Mouse (Mus musculus) heart, adult 8-10 months (tissue): Measurements from ENCODE around the gene Cpt1b. TPM values are rescaled to one million over a fixed set of nuclear protein-coding genes. Genes with fewer than 3 reads are reported as not detected.

ENCODE experiments used
- DNase-seq: peaks from one replicate; pipeline ENCODE4 v3.0.0; 2022; ENCODE audit warnings: low spot score
- total RNA-seq, 4 experiments: library from RNA; stranded (reverse); gene quantifications; 2 replicates each; pipeline ENCODE4 v1.2.4; 2022

Gene Cpt1b
- total RNA-seq, 4 experiments from 2014 or later, result 631 to 738 (median 682) TPM

GRCm38 (mm10) chr15:89379429-89379828 lies 46.2 kb downstream of the Cpt1b start:
- DNase-seq, result no peak

- DNase-seq, result peak; percentile 71
These were observed 46.7 kb downstream of the Cpt1b start, which contains the start of gene Odf3b for GRCm38 (mm10) chr15:89378831-89379401. Gene Odf3b, minus strand, starts transcription at chr15:89379282.

- no peak for DNase-seq
These were observed 47.5 kb downstream of the Cpt1b start for GRCm38 (mm10) chr15:89377938-89378828.

- no peak for DNase-seq
These were observed 48.3 kb downstream of the Cpt1b start for GRCm38 (mm10) chr15:89377362-89377761.

GRCm38 (mm10) chr15:89376957-89377356 lies 48.7 kb downstream of the Cpt1b start, which contains the start of gene Tymp:
Gene Tymp, minus strand, starts transcription at chr15:89377039.
- DNase-seq, result no peak

- no peak for DNase-seq
These were observed 49.6 kb downstream of the Cpt1b start for GRCm38 (mm10) chr15:89376040-89376439.

- DNase-seq, result no peak
These were observed 50.7 kb downstream of the Cpt1b start for GRCm38 (mm10) chr15:89374801-89375534.

GRCm38 (mm10) chr15:89374340-89374739 lies 51.3 kb downstream of the Cpt1b start:
- no peak for DNase-seq

GRCm38 (mm10) chr15:89373762-89374248 lies 51.9 kb downstream of the Cpt1b start, which contains the start of gene Sco2:
Gene Sco2, minus strand, starts transcription at chr15:89373846.
- peak; percentile 89 for DNase-seq

- peak; percentile 83 for DNase-seq
These were observed 52.5 kb downstream of the Cpt1b start for GRCm38 (mm10) chr15:89373027-89373761.

- no peak for DNase-seq
These were observed 53.1 kb downstream of the Cpt1b start for GRCm38 (mm10) chr15:89372536-89372935.

- no peak for DNase-seq
These were observed 53.6 kb downstream of the Cpt1b start for GRCm38 (mm10) chr15:89372068-89372467.

Other genes starting within 250 kb of the Cpt1b start
- 100 to 1,000 TPM in 2 of 4 experiments, 10 to 100 TPM in 2; 92.5 to 104 (median 99.6) TPM for gene Plxnb2, start 245.1 kb downstream of the Cpt1b start, total RNA-seq
- gene Dennd6b, start 229.4 kb downstream of the Cpt1b start, total RNA-seq, result 10 to 100 TPM in 2 of 4 experiments, 1 to 10 TPM in 2; 8.8 to 12.9 (median 11.0) TPM
- gene Ppp6r2, start 214.3 kb downstream of the Cpt1b start, total RNA-seq, result 10 to 100 TPM; 82.1 to 87.5 (median 84.7) TPM
- gene Sbf1, start 110.6 kb downstream of the Cpt1b start, total RNA-seq, result 10 to 100 TPM; 56.5 to 74.5 (median 69.5) TPM
- not detected for gene Adm2, start 103.1 kb downstream of the Cpt1b start, total RNA-seq
- not detected for gene Miox, start 91.5 kb downstream of the Cpt1b start, total RNA-seq
- 10 to 100 TPM; 23.6 to 29.1 (median 26.7) TPM for gene Lmf2, start 70.2 kb downstream of the Cpt1b start, total RNA-seq
- 10 to 100 TPM; 52.8 to 67.4 (median 57.4) TPM for gene Ncaph2, start 70.1 kb downstream of the Cpt1b start, total RNA-seq
- gene Sco2, start 52.0 kb downstream of the Cpt1b start, total RNA-seq, result 10 to 100 TPM; 21.9 to 32.0 (median 24.4) TPM
- under 1 TPM; 0.22 to 0.72 (median 0.31) TPM for gene Tymp, start 48.8 kb downstream of the Cpt1b start, total RNA-seq
- 1 to 10 TPM in 3 of 4 experiments, under 1 TPM in 1; 0.41 to 2.3 (median 2.2) TPM for gene Odf3b, start 46.6 kb downstream of the Cpt1b start, total RNA-seq
- gene Klhdc7b, start 40.9 kb downstream of the Cpt1b start, total RNA-seq, result not detected
- gene Syce3, start 15.4 kb downstream of the Cpt1b start, total RNA-seq, result not detected
- 1 to 10 TPM; 1.4 to 4.1 (median 2.0) TPM for gene C730034F03Rik, start 3.7 kb upstream of the Cpt1b start, total RNA-seq
- 10 to 100 TPM in 2 of 4 experiments, 1 to 10 TPM in 2; 6.9 to 14.3 (median 10.7) TPM for gene Gm44502, start 3.8 kb upstream of the Cpt1b start, total RNA-seq
- gene Chkb, start 4.0 kb upstream of the Cpt1b start, total RNA-seq, result 10 to 100 TPM; 46.7 to 59.6 (median 54.0) TPM
- under 1 TPM in 3 of 4 experiments, not detected in 1; 0.09 to 0.25 (median 0.09) TPM for gene Mapk8ip2, start 28.1 kb upstream of the Cpt1b start, total RNA-seq
- gene Arsa, start 51.6 kb upstream of the Cpt1b start, total RNA-seq, result 10 to 100 TPM; 10.9 to 12.7 (median 11.8) TPM
- gene Shank3, start 73.8 kb upstream of the Cpt1b start, total RNA-seq, result 10 to 100 TPM; 36.3 to 53.5 (median 43.5) TPM
- under 1 TPM in 3 of 4 experiments, not detected in 1; 0.19 to 0.41 (median 0.28) TPM for gene Acr, start 142.5 kb upstream of the Cpt1b start, total RNA-seq
- gene Rabl2, start 166.1 kb upstream of the Cpt1b start, total RNA-seq, result 1 to 10 TPM; 4.4 to 6.6 (median 5.4) TPM